Mouse (Mus musculus) erythroblast, embryonic 14.5 days (primary cell): ENCODE results near the gene Tango6.

ENCODE experiments used
- GATA1 ChIP-seq: IDR thresholded peaks from 2 replicates; pipeline ENCODE4 v1.6.1; 2012; ENCODE audit warnings: low read length, inconsistent platforms, mixed read lengths
- TAL1 ChIP-seq: IDR thresholded peaks from 3 replicates; pipeline ENCODE4 v1.6.1; 2012; ENCODE audit warnings: low read length, inconsistent platforms, mixed read lengths

GRCm38 (mm10) chr8:106880121-106880707 lies 197.3 kb downstream of the Tango6 start:
- no peak for TF ChIP-seq GATA1
- TF ChIP-seq TAL1, result no peak
